Mouse (Mus musculus): ENCODE data around the gene Tspan5. TPM values are rescaled to one million over a fixed set of nuclear protein-coding genes. Genes with fewer than 3 reads are reported as not detected.

Tspan5 gene
- total RNA-seq, 1 experiment from 2014 or later = 20.4 TPM

GRCm38 (mm10) chr3:138800664-138801411, 58.8 kb downstream of the Tspan5 start:
- ATAC-seq (ENCODE audit: extremely low read depth, insufficient number of reproducible peaks, low FRiP score, poor library complexity, severe bottlenecking) = no peak

- ATAC-seq (ENCODE audit: extremely low read depth, insufficient number of reproducible peaks, low FRiP score, poor library complexity, severe bottlenecking) = no peak
Observed at GRCm38 (mm10) chr3:138801661-138802060, 59.7 kb downstream of the Tspan5 start.

- ATAC-seq (ENCODE audit: extremely low read depth, insufficient number of reproducible peaks, low FRiP score, poor library complexity, severe bottlenecking) = no peak
Observed at GRCm38 (mm10) chr3:138802722-138803443, 60.9 kb downstream of the Tspan5 start.

- no peak for ATAC-seq (ENCODE audit: extremely low read depth, insufficient number of reproducible peaks, low FRiP score, poor library complexity, severe bottlenecking)
Observed at GRCm38 (mm10) chr3:138803444-138804085, 61.6 kb downstream of the Tspan5 start.

- no peak for ATAC-seq (ENCODE audit: extremely low read depth, insufficient number of reproducible peaks, low FRiP score, poor library complexity, severe bottlenecking)
Observed at GRCm38 (mm10) chr3:138804104-138805048, 62.4 kb downstream of the Tspan5 start.

DNA sequence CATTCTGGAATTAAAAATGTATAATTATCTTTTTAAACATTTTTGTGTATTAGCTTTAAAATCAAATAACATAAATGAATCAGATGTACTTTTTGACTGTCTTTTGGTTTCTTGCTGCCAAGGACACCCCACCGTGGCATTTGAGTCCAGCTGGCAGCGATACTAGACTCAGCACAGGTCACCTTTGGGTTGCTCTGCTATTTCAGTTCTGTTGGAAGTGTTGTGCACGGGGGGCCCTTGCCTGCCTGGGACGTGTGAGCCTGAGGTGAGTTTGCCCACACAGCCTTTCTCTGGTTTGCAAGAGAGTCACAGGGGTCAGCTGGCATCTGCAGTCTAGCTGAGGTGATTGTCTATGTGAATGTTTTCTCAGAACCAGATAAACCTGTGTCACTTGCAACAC, 65.8 kb downstream of the Tspan5 start:
- ATAC-seq (ENCODE audit: extremely low read depth, insufficient number of reproducible peaks, low FRiP score, poor library complexity, severe bottlenecking) = no peak

GRCm38 (mm10) chr3:138809509-138809908, 67.5 kb downstream of the Tspan5 start:
- ATAC-seq (ENCODE audit: extremely low read depth, insufficient number of reproducible peaks, low FRiP score, poor library complexity, severe bottlenecking) = no peak

- no peak for ATAC-seq (ENCODE audit: extremely low read depth, insufficient number of reproducible peaks, low FRiP score, poor library complexity, severe bottlenecking)
Observed at GRCm38 (mm10) chr3:138812565-138812964, 70.6 kb downstream of the Tspan5 start.

DNA sequence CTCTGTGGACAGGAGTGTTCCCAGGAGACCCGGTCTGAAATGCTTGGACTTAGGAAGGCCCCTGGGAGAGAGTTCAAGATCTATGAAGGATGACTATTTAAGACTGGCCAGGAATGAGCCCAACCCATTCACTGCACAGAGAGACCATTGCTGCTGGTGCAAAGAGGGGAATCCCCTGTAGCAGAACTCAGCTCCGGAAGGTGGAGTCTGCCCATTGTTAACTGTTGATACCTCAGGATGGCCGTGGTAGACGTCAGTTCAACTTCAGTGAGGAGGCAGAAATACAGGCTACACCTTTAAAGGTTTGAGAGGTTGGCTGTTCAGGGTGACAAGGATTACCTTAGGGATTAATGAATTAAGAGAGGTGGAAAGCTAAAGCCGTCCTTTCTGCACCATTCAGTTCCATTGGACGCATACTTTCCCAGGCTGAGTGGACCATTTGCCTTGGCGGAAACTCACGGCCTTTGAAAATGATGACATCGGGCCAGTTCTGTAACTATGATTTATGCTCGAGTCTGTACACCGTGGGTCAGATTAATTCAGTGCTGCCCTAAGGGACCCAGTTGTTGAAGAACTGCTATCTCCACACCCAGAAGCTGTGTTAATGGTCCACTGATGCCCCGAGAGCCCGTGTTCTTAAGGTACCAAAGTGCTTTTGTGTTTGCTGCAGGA, 71.3 kb downstream of the Tspan5 start:
- ATAC-seq (ENCODE audit: extremely low read depth, insufficient number of reproducible peaks, low FRiP score, poor library complexity, severe bottlenecking) = no peak

DNA sequence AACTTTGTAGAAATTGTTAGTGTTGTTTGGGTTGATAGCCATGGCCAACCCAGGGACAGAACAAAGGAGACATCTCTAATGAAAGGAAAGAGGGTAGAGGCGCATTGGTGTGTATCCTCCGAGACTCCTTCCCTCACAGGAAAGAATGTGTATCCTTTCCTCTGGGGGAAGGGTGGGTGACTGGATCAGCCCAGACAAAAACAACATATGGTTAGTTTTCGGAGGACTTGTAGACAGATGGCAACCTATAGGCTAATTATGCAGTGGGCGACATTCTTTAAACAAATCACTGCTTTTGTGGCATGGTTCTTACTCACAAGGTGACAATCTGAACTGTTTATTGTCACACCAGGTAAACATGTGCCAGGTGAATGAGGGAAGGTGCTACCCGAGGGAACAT, 72.5 kb downstream of the Tspan5 start:
- no peak for ATAC-seq (ENCODE audit: extremely low read depth, insufficient number of reproducible peaks, low FRiP score, poor library complexity, severe bottlenecking)

DNA sequence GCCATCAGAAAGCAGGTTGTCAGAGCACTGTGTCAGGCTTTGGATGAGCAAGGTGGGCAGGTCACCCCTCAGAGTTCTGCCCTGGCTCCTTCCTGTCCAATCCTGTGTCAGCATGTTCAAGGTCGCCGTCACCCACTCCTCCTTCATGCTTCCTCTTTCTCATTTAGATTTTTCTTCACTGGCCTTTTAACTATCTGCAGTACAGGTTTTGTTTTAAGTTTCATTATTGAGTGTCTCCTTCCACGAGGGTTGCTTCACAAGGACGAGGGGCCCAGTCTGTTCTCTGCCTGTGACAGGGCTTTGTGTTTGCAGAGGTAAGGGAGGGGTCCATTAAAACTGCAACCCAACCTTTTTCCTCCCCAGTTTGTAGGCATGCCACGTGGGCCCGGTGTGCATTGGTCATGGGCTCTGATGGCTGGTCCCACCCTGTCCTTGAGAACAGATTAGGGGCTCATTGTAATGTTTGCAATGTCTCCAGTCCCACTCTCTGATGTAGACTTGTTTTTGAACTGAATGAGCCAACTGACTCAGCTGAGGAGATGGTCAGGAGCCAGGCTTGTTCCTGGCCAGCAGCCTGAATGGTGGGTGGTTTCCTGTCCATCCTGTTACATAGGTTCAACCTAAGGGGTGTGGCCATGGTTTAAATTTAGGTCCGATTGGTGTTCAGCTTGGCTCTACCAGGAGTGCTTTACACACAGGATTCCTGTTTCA, 73.3 kb downstream of the Tspan5 start:
- ATAC-seq (ENCODE audit: extremely low read depth, insufficient number of reproducible peaks, low FRiP score, poor library complexity, severe bottlenecking) = no peak

DNA sequence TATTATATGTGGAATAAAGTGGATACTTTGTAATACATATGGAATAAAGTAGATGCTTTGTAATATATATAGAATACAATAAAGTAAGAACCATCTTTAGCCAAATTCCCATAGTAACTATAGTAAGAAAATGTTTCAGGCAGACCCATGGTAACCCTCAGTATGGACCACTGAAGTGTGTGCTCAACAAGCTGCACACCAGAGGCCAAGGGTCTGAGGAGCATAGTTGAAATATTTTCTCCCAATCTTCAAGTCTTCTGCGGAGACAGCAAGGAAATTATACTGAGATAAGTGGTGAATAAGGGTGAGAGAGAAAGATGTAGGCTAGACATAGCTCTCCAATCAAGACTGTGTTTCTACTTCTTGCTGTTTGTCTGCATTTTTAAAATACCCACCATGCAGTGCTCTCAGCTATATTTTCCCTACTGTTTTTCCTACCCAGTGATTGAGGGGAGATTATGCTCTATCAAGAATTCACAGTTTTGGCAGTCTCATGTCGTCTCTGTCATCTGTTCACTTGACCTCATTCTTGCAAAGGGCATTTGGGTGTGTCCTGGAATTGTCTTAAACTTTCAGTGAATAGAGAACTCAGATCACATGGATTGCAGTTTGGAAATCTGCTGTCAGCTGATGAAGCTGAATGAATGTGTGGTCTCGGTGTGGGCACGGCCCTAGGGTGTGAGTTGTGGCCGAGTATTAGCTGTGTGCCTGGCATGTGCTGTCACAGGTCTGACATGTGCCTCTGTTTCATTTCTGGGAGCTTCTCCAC, 75.1 kb downstream of the Tspan5 start:
- no peak for ATAC-seq (ENCODE audit: extremely low read depth, insufficient number of reproducible peaks, low FRiP score, poor library complexity, severe bottlenecking)

GRCm38 (mm10) chr3:138819862-138820261, 77.9 kb downstream of the Tspan5 start:
- no peak for ATAC-seq (ENCODE audit: extremely low read depth, insufficient number of reproducible peaks, low FRiP score, poor library complexity, severe bottlenecking)

DNA sequence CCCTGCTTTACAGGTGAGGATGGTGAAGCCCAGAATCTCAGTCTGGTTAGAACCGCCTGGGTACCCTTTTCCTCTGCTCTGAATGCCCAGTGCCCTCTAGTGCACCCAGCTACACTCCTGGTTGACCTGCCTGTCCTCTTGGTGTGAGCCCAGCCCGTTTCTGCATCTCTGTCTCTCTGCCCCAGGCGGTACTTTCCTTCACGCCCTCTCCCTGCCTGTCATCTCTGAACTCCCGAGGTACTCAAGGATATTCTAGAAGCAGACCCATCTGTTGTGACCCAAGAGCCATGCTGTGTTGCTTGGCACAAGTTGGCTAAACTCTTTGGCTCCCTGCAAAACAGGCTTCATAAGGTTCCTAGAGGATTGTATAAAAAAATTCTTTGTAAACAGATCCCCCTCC, 78.3 kb downstream of the Tspan5 start:
- ATAC-seq (ENCODE audit: extremely low read depth, insufficient number of reproducible peaks, low FRiP score, poor library complexity, severe bottlenecking) = no peak

DNA sequence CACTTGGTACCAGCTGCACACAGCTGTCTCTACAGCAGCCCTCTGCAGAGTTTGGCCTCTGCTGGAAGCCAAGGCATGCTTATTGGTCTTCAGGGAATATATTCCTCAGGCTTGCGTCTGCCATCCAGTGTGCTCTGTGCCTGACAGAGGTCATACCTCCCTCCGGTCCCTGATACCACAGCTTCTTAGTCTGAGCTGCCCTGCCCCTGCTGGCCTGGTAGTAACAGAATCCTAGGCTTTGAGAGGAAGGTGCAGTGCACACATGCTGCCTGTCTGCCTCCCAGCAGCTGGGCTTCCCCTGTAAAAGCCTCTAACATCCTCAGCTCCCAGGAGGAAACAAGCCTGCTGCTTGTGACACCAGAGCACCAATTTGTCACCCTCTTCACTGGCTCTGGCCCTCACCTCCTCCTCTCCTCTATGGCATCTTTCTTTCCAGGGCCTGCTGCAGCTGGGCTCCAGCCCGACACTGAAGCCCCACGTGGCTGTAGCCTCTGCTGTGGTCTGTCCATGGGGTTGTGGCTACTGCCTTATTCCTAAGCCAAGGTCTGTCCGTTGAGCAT, 80.0 kb downstream of the Tspan5 start:
- ATAC-seq (ENCODE audit: extremely low read depth, insufficient number of reproducible peaks, low FRiP score, poor library complexity, severe bottlenecking) = no peak

DNA sequence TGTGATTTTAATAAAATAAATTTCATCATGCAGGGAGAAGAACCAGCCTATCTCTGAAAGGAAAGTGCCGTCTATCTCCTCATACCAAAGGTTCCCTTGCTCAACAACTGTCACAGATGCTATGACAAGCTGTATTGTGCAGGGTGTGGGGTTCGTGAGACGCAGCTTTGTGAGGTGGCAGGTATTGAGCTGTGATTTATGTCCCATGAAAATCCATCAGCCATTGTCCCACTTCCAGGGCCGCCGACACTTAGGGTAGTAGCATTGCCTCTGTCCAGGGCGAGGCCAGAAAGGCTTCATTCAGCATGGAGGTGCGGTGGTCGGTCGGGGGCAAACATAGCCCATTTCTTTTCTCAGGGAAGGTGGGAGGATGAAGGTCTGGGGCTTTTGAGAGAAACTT, 81.9 kb downstream of the Tspan5 start:
- no peak for ATAC-seq (ENCODE audit: extremely low read depth, insufficient number of reproducible peaks, low FRiP score, poor library complexity, severe bottlenecking)

DNA sequence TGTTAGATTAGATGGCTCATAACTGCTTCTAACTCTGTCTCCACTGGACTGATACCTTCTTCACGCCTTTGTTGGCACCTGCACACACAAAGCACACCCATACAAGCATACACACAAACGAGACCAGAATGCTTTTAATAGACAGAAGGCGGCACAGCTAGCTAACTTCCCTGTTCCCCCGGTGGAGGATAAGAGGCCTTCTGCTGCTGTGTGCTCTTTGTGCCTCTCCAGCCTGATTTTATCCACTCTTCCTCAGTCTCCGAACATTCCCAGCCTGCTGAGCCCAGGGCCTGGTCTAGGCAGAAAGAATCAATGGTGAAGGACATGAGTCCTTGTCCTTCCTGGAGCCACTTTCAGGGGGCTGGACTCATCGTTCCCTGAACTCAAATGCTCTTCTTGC, 83.3 kb downstream of the Tspan5 start:
- no peak for ATAC-seq (ENCODE audit: extremely low read depth, insufficient number of reproducible peaks, low FRiP score, poor library complexity, severe bottlenecking)
